Mouse (Mus musculus) embryonic facial prominence, embryonic 10.5 days (tissue): ENCODE measurements around the gene Eif2s2. TPM values are rescaled to one million over a fixed set of nuclear protein-coding genes. Genes with fewer than 3 reads are reported as not detected.

ENCODE experiments used
- polyA plus RNA-seq: library from polyadenylated mRNA; unstranded; fragments of >200 nt; fragmentation: Nextera tagmentation; extraction: Ambion mirVana; gene quantifications from 2 replicates; pipeline ENCODE4 v1.2.1, GENCODE M21; 2016

Gene Eif2s2
- polyA plus RNA-seq, 1 experiment from 2014 or later: 138 TPM

Other genes starting within 250 kb of the Eif2s2 start
- 12.8 and 14.7 TPM in 2 replicates for gene Chmp4b, start 241.2 kb downstream of the Eif2s2 start, polyA plus RNA-seq
- not detected in 2 replicates for gene Gm14214, start 122.9 kb downstream of the Eif2s2 start, polyA plus RNA-seq
- gene Raly, start 101.8 kb downstream of the Eif2s2 start, polyA plus RNA-seq: 52.8 and 53.1 TPM in 2 replicates
- 1.5 and 2.3 TPM in 2 replicates for gene a, start 101.5 kb downstream of the Eif2s2 start, polyA plus RNA-seq
- 0.88 and 1.3 TPM in 2 replicates for gene Gm14226, start 125.3 kb upstream of the Eif2s2 start, polyA plus RNA-seq
- 105 and 109 TPM in 2 replicates for gene Ahcy, start 181.6 kb upstream of the Eif2s2 start, polyA plus RNA-seq
- gene Itch, start 240.6 kb upstream of the Eif2s2 start, polyA plus RNA-seq: 58.2 TPM in 2 replicates